Mouse (Mus musculus) spleen, adult 18-20 months (tissue): ENCODE results near the gene Rab10.
A peak's percentile ranks its signal among the peaks of the same experiment; 100 is the strongest.

Source experiments
- DNase-seq, 2 experiments: peaks; one replicate each; pipeline ENCODE4 v3.0.0; 2022; ENCODE audit warnings: mixed read lengths in 2 of 2

Rab10 gene

GRCm38 (mm10) chr12:3291849-3292248 lies 17.9 kb downstream of the Rab10 start:
- no peak for DNase-seq

- DNase-seq = no peak
Observed at GRCm38 (mm10) chr12:3291038-3291437, 18.7 kb downstream of the Rab10 start.

- no peak for DNase-seq
Observed at GRCm38 (mm10) chr12:3288440-3288839, 21.3 kb downstream of the Rab10 start.

GRCm38 (mm10) chr12:3285919-3286318 lies 23.9 kb downstream of the Rab10 start:
- no peak for DNase-seq

GRCm38 (mm10) chr12:3285377-3285776 lies 24.4 kb downstream of the Rab10 start:
- no peak for DNase-seq

GRCm38 (mm10) chr12:3284463-3284862 lies 25.3 kb downstream of the Rab10 start:
- DNase-seq = no peak

GRCm38 (mm10) chr12:3283829-3284440 lies 25.8 kb downstream of the Rab10 start:
- no peak for DNase-seq

GRCm38 (mm10) chr12:3282954-3283353 lies 26.8 kb downstream of the Rab10 start:
- DNase-seq = no peak

GRCm38 (mm10) chr12:3282520-3282919 lies 27.2 kb downstream of the Rab10 start:
- DNase-seq = no peak

- DNase-seq = no peak
Observed at GRCm38 (mm10) chr12:3278880-3279339, 30.9 kb downstream of the Rab10 start.

GRCm38 (mm10) chr12:3270818-3271217 lies 39.0 kb downstream of the Rab10 start:
- no peak for DNase-seq

- no peak for DNase-seq
Observed at GRCm38 (mm10) chr12:3267397-3267796, 42.4 kb downstream of the Rab10 start.

- DNase-seq = no peak
Observed at GRCm38 (mm10) chr12:3265188-3265587, 44.6 kb downstream of the Rab10 start.

GRCm38 (mm10) chr12:3264449-3264848 lies 45.3 kb downstream of the Rab10 start:
- no peak for DNase-seq

- no peak for DNase-seq
Observed at GRCm38 (mm10) chr12:3261596-3261995, 48.2 kb downstream of the Rab10 start.

- no peak for DNase-seq
Observed at GRCm38 (mm10) chr12:3255966-3256365, 53.8 kb downstream of the Rab10 start.

GRCm38 (mm10) chr12:3255435-3255834 lies 54.3 kb downstream of the Rab10 start:
- DNase-seq = no peak

- no peak for DNase-seq
Observed at GRCm38 (mm10) chr12:3253591-3253990, 56.2 kb downstream of the Rab10 start.

GRCm38 (mm10) chr12:3246091-3246490 lies 63.7 kb downstream of the Rab10 start:
- DNase-seq = no peak

GRCm38 (mm10) chr12:3239544-3239943 lies 70.2 kb downstream of the Rab10 start:
- DNase-seq = no peak

GRCm38 (mm10) chr12:3238361-3239051 lies 71.3 kb downstream of the Rab10 start:
- peak in 1 of 2 experiments; percentile 18 for DNase-seq

GRCm38 (mm10) chr12:3237799-3238198 lies 72.0 kb downstream of the Rab10 start:
- DNase-seq = no peak

GRCm38 (mm10) chr12:3236831-3237681 lies 72.7 kb downstream of the Rab10 start:
- DNase-seq = peak; percentile 40 to 49
